Mouse (Mus musculus) gastrocnemius, adult 2 months (tissue): ENCODE results near the gene C1qtnf5. TPM values are rescaled to one million over a fixed set of nuclear protein-coding genes. Genes with fewer than 3 reads are reported as not detected.
A peak's percentile ranks its signal among the peaks of the same experiment; 100 is the strongest.

Source experiments
- DNase-seq: peaks from one replicate; pipeline ENCODE4 v3.0.0; 2022
- H3K27ac ChIP-seq: fragments of 200-600 bp; 2 replicates; pipeline ENCODE4 v1.8.1; 2022; ENCODE audit warnings: mild to moderate bottlenecking
- H3K4me3 ChIP-seq: fragments of 200-600 bp; 2 replicates; pipeline ENCODE4 v1.8.1; 2022; ENCODE audit warnings: mild to moderate bottlenecking, moderate library complexity
- CTCF ChIP-seq: fragments of 200-600 bp; IDR thresholded peaks from 2 replicates; pipeline ENCODE4 v1.8.1; 2022; ENCODE audit warnings: antibody characterized with exemption, mild to moderate bottlenecking, moderate library complexity
- intact Hi-C: fragments of 180-260 bp; cut with DNase I; formaldehyde crosslinking; loops from one replicate; pipeline ENCODE4 v1.15.1; 2025
- long read RNA-seq, 2 experiments: library from polyadenylated mRNA; stranded (forward); transcript quantifications; one replicate each; pipeline ENCODE4 v2.0.0; 2021
- total RNA-seq, 2 experiments: library from RNA; stranded (reverse); gene quantifications; 2 replicates each; pipeline ENCODE4 v1.2.3; 2021

Gene C1qtnf5
- total RNA-seq, result 1 to 10 TPM; 2.5 to 7.6 TPM
- long read RNA-seq, experiment 1, transcript C1qtnf5-204 (3 exons, 1,365 nt), result major isoform, 7 of 8 reads
- long read RNA-seq, experiment 1, partial matches to known transcripts, result 0 of 8 reads
- long read RNA-seq, experiment 1, other reads (novel, unspliced or antisense), result 1 of 8 reads
- long read RNA-seq, experiment 2, transcript C1qtnf5-204 (3 exons, 1,365 nt), result major isoform, 7 of 13 reads
- long read RNA-seq, experiment 2, partial matches to known transcripts, result 0 of 13 reads
- long read RNA-seq, experiment 2, other reads (novel, unspliced or antisense), result 1 of 13 reads

DNA sequence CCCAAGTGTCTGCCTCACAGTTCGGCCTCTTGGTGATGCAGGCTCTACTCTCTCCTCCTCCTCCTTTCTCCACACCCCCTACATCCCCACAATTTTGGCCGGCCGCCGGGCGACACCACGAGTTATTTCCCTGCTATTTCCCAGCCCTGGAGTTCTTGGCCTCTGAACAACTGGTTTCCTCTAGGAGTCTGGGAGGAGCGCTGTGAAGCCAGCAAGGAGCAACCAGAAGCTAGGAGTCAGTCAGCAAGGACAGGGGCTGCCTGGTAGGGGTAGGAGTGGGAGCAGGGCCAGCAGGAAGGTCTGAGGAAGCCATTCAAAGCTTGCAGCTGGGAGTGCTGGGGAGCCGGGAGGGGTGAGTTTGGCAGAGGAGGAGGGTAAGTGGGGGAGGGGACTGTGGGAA is at the start of gene C1qtnf5:
Gene C1qtnf5 (plus strand): TSS at position 136 of the 400 bp plus-strand sequence.
- TF ChIP-seq CTCF, result no peak
- H3K4me3 ChIP-seq, result peak within 1 kb of the TSS; percentile 65
- intact Hi-C loops, result loop anchor here (5.0 kb wide), 1 partner anchor 120 kb away; no protein-coding TSS in a partner anchor
- H3K27ac ChIP-seq, result peak within 1 kb of the TSS; percentile 88
- peak; percentile 92 for DNase-seq

DNA sequence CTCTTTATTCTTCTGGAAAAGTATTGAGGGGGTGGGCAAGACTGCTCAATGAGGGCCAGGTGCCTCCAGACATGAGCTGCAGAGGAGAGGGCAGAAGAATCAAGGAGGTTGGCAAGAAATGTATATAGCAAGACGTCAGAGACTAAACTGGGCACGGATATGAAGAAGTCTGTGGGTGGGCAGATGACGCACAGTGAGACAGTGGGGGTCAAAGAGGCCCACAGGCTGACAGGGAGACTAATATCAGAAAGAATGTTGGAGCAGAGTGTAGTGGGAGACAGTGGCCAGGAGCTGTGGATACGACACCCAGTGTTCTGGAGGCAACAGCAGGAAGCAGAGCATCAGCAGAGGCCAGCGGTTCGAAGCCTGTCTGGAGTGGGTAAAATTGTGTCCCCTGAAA is 48.4 kb upstream of the C1qtnf5 start:
- no peak for TF ChIP-seq CTCF
- DNase-seq, result no peak
- Histone ChIP-seq H3K27ac (no peak overlapping the region), H3K4me3 (no peak overlapping the region)
- intact Hi-C loops, result no loop called here

- intact Hi-C loops, result no loop called here
- DNase-seq, result no peak
These were observed 41.9 kb upstream of the C1qtnf5 start for GRCm38 (mm10) chr9:44065177-44065576.

GRCm38 (mm10) chr9:44066785-44067225 is 40.2 kb upstream of the C1qtnf5 start, which contains the start of gene Usp2:
Gene Usp2 (plus strand): TSS chr9:44067021.
- intact Hi-C loops, result loop anchor here (2.0 kb wide), 1 partner anchor 82 kb away; no protein-coding TSS in a partner anchor
- H3K4me3 ChIP-seq, result peak within 1 kb of the TSS; percentile 76
- peak; percentile 99 for DNase-seq
- peak; percentile 98; the same call in 1 of the 2 replicates for TF ChIP-seq CTCF
- H3K27ac ChIP-seq, result peak within 1 kb of the TSS; percentile 97

More at GRCm38 (mm10) chr9:44065177-44065576, 41.9 kb upstream of the C1qtnf5 start:
- no peak overlapping the region for H3K27ac ChIP-seq
- no peak overlapping the region for H3K4me3 ChIP-seq
- TF ChIP-seq CTCF, result peak; percentile 40

GRCm38 (mm10) chr9:44067241-44067959 is 39.6 kb upstream of the C1qtnf5 start:
- DNase-seq, result no peak

DNA sequence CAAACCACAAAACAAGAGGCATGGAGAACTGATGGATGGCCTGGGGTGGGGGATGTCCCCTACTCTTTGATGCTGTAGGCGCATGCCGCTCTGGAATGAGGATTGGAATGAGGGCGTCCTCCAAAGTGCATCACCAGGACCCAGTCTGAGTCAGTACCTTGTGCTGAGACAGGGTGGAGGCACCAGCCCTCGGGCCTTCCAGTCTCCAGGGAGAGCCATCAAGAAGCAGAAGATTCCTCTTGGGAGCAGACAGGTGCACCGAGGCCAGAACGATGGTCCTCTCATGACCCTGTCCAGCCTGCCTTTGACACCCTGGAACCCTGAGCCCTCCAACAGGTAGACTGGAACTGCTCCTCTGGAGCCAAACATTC is 39.1 kb upstream of the C1qtnf5 start:
- DNase-seq, result peak; percentile 53
- Histone ChIP-seq H3K27ac (peak overlapping the region; percentile 97), H3K4me3 (peak overlapping the region; percentile 76)
- intact Hi-C loops, result loop anchor here (2.0 kb wide), 1 partner anchor 83 kb away; no protein-coding TSS in a partner anchor
- no peak for TF ChIP-seq CTCF

More at GRCm38 (mm10) chr9:44067241-44067959, 39.6 kb upstream of the C1qtnf5 start:
- intact Hi-C loops, result loop anchor here (2.0 kb wide), 1 partner anchor 83 kb away; no protein-coding TSS in a partner anchor
- no peak for TF ChIP-seq CTCF
- Histone ChIP-seq H3K4me3 (peak overlapping the region; percentile 76), H3K27ac (peak overlapping the region; percentile 97)

DNA sequence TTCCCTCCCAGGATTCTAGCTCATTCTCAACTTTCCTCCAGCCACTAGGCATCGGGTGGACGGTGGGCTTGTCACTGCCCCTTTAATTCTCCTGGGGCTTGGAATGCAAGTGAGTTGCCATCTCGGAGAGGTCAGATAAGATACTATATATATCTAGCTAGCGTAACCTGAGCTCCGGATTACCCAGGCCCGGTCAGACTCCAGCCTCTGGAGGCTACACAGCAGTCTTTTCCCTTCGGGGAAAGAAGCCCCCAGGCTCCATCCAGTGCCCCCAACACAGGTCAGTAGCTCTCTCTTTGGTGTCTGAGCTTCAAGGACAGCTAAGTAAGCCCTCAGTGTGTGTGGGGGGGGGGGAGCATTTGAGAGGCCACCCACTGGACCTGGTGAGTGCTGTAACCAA is 37.8 kb upstream of the C1qtnf5 start:
- Histone ChIP-seq H3K27ac (peak overlapping the region; percentile 97), H3K4me3 (peak overlapping the region; percentile 76)
- DNase-seq, result peak; percentile 75
- no peak for TF ChIP-seq CTCF
- intact Hi-C loops, result no loop called here

GRCm38 (mm10) chr9:44070113-44070843 is 36.8 kb upstream of the C1qtnf5 start:
- no peak for TF ChIP-seq CTCF
- peak; percentile 65 for DNase-seq
- Histone ChIP-seq H3K27ac (peak overlapping the region; percentile 97), H3K4me3 (peak overlapping the region; percentile 76)
- intact Hi-C loops, result no loop called here

GRCm38 (mm10) chr9:44070844-44071231 is 36.2 kb upstream of the C1qtnf5 start:
- H3K27ac ChIP-seq, result peak overlapping the region; percentile 97
- intact Hi-C loops, result no loop called here
- DNase-seq, result peak; percentile 76
- no peak for TF ChIP-seq CTCF
- peak overlapping the region; percentile 76 for H3K4me3 ChIP-seq

GRCm38 (mm10) chr9:44071914-44072598 is 35.0 kb upstream of the C1qtnf5 start:
- DNase-seq, result peak; percentile 63
- peak overlapping the region; percentile 97 for H3K27ac ChIP-seq
- peak overlapping the region; percentile 76 for H3K4me3 ChIP-seq
- intact Hi-C loops, result loop anchor here (2.0 kb wide), 1 partner anchor 15 kb away; no protein-coding TSS in a partner anchor
- no peak for TF ChIP-seq CTCF

DNA sequence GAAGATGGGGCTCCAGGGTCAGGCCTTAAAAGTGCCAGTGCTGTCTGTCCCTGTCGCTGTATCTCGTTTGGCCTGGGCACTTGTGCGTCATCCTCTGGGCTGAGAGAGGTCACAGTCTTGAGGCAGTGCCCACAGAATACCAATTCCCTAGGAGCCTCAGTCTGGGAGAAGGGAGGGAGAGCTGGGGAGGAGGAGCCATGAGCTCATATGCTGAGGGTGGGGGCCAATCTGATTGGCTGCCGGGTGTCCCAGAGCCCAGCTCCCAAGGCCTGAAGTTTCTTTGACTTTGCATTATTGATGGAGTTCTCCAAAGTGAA is 34.5 kb upstream of the C1qtnf5 start:
- Histone ChIP-seq H3K4me3 (peak overlapping the region; percentile 76), H3K27ac (peak overlapping the region; percentile 97)
- no peak for TF ChIP-seq CTCF
- intact Hi-C loops, result loop anchor here (2.0 kb wide), 1 partner anchor 14 kb away; no protein-coding TSS in a partner anchor
- DNase-seq, result peak; percentile 89

DNA sequence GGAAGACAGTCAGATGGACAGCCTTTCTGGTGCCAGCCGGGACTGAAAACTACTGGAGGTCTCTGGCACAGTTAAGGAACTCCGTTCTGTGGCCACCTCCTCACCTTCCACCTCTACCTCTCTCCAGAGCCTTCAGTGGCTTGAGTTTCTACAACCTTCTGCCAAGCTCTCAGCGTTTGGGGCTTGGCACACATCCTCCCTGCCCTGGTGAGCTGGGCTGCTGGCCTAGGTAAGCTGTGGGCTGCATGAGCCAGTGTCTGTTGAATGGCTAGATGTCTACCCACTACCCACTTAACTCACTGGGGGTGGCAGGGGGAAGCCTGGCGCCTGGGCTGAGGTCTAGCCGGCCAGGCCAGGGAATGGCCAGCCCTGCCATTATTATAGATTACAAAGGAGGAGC is 33.9 kb upstream of the C1qtnf5 start:
- DNase-seq, result peak; percentile 80

More for the DNA sequence above, 33.9 kb upstream of the C1qtnf5 start:
- no peak for TF ChIP-seq CTCF
- H3K4me3 ChIP-seq, result peak overlapping the region; percentile 76
- peak overlapping the region; percentile 97 for H3K27ac ChIP-seq
- intact Hi-C loops, result loop anchor here (2.0 kb wide), 1 partner anchor 14 kb away; no protein-coding TSS in a partner anchor
